Mouse (Mus musculus): ENCODE measurements at regions not wholly inside any gene's neighbourhood (a gene's known extent, or its start where the extent isn't known, plus 50 kb on each side); places are given as distances from the start of the nearest gene placed in this dataset.

GRCm38 (mm10) chr12:68554292-68554691, 604.7 kb downstream of the Rps29 start:
- no peak for DNase-seq (ENCODE audit: low spot score)

DNA sequence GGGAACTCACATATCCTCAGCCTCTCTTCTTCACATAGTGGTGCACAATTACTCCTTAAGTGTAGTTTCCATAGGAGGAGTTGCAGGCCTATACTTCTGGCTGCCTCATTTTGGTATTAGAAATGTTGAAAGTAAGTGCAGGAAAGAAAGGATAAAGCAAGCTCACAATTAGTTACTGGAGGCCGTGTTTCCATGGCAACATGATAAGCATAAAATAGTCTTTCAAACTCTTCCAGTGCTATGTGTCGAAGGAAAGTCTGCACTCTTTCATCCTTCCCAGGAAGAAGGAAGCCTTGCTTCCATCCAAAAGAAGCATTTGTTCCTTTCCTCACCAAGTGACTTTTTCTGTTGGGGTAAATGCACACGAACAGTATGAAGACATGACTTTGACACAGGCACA, 617.2 kb downstream of the Rps29 start:
- peak; percentile 22 for DNase-seq (ENCODE audit: low spot score)

DNA sequence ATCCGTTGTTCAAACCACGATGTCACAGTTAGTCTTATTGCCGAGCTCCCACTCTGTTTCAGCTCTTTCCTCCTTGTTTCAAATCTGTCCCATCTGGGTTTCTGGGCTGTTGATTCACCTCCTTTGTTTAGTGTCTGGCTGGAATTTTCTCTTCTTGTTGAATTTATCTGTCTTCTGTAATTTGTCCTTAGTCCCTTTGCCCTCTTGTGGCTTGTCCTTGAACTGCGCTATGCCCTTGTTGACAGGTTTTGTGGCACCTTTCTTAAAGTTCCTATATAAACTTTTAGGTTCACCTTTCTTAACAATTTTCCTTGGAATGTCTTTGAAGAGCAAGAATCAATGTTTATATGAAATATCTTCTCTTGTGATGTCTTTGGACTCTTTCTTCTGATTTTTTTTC, 658.2 kb downstream of the Rps29 start:
- peak; percentile 75 for DNase-seq (ENCODE audit: low spot score)

GRCm38 (mm10) chr12:68463032-68463431, 696.0 kb downstream of the Rps29 start:
- DNase-seq (ENCODE audit: low spot score), result peak; percentile 47

GRCm38 (mm10) chr12:68458196-68458595, 700.8 kb downstream of the Rps29 start:
- no peak for DNase-seq (ENCODE audit: low spot score)

DNA sequence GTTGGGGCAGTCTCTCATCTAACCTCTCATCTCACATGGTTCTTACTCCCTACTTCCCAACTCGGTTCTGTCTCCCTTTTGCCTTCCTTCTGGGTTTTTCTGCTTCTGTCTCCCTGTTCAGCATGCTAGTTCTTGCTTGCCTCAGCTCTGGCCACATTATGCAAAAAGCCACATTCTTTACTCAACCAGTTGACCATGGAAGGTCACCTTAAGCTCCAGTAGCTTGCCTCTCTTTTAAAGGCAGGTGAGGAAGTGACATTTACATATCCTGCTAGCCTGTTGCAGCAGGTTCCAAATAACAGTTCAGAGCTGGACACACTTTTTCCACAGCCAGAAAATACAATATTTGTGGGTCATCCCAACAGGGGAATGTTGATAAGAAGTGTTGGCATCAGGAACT, 732.4 kb downstream of the Rps29 start:
- DNase-seq (ENCODE audit: low spot score), result no peak

DNA sequence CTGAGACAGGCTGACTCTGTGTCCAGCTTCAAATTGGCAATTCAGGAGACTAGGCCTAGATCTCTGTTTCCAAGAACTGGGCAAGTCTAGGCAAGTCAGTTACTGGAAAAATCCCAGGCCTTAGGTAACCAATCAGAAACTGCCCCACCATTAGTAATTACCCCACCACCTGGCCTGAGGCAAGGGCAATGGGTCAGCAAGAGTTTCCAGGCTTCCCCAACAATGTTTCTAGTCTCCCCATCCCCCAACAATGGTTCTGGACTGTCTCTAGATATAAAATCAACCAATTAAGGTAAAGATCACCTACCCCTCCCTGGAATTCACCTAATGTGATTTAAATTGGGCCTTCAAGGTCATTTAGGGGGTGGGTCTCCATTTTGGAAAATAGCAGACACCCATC, 734.0 kb downstream of the Rps29 start:
- no peak for DNase-seq (ENCODE audit: low spot score)
